Mouse (Mus musculus): ENCODE measurements at regions not wholly inside any gene's neighbourhood (a gene's known extent, or its start where the extent isn't known, plus 50 kb on each side); places are given as distances from the start of the nearest gene placed in this dataset.

DNA sequence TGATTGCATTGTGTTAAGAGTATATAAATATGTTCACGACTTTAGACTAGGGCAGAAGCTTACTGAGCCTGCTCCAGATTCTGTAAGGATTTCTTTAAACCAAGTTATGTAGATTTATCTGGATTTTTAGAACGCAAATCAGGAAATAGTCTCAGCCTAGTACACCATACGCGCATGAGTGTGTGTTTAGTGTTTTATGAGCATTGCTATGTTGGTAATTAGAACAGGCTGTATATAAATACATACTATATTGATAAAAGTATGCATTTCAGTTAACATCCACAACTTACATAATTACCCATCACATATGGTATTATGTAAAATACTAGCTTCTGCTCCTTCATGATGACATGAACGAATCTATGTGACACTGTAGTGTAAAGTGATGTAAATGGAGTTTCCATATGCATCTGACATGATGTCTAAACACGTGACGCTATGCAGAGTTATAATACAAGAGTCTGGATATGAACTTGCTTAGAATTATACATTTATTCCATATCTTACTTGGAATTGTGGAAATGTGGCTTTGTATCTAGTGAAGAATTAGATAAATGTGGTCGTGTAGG lies 332.6 kb upstream of the Tmc3 start:
- no peak for DNase-seq (ENCODE audit: low spot score in 2 of 2)

DNA sequence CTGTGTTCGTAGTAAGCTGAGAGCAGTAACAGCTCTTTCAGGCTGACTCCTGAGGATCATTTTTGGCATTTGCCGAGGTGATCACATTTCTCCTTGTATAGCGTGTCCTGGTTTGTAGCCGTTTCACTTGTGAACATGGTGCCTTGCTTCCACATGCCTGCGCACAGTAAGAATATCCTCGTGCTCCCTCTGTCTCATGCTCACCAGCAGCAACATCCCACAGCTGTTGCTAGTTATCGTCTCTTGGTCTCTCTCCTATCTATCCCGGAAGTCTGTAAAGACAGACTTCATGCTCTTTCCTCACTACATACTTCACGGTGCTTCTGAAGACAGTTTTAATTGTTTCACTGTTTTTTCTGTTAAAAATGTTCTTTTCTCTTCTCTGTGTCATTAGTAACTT lies 331.7 kb upstream of the Tmc3 start:
- DNase-seq (ENCODE audit: low spot score in 2 of 2) = no peak

DNA sequence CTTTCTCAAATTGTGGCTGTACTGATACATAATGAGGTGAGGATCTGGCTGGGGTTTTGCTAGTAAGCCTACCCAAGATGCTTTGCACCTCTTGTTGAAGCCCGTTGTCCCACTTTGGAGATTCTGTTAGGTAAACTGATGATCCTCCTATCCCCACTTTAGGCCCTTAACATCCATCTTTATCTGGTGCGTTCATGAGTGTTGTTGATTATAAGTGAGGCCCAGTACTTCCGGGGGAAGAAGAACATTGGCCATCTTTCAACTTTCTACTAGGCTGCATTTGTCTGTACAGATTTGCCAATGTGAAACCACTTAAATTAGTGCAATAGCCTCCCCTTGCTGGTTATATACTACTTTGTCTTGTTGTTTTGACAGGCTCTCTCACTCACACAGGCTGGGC lies 331.3 kb upstream of the Tmc3 start:
- DNase-seq (ENCODE audit: low spot score in 2 of 2) = no peak

DNA sequence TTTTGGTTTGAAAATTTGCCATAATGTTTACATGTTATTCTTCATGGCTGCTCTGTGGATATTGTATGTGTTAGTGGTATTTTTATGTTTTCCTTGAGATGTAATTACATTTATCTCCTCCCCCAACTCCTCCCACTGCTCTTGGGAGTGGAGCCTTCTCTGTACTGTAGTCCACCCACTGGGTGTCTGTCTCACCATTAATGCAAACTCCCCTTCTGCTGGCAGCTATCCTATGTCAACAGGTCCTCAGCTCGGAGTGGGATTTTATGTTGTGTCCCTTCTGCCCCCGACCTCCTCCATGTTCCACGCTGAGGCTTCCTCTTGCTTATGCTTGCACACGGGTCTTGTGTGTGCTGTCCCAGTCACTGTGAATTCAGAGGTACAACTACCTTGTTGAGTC lies 330.3 kb upstream of the Tmc3 start:
- DNase-seq (ENCODE audit: low spot score in 2 of 2) = no peak

DNA sequence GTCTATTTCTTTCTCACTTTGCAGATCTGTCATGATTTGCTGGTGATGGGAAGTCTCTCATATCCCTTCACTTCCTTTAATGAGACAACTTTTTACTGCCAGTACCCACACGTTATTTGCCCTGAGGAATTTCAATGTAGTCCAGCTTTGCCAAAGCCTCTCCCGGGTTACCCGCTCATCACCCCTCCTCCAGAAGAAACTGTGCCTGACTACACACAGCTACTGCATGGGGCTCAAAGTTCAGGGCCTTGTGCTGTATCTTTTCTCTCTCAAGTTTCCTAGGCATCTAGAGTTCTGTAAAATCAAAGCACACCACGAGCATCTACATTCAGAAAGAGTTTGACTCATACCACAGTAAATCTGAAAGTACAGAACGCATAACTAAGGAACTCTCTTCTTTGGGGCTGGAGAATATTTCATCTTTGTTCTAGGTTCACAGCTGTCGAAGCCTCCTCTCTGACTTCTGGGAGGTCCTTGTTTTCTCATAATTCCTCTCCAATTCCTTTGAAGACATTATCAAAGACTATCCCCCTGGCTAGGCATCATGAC lies 328.4 kb upstream of the Tmc3 start:
- no peak for DNase-seq (ENCODE audit: low spot score in 2 of 2)

DNA sequence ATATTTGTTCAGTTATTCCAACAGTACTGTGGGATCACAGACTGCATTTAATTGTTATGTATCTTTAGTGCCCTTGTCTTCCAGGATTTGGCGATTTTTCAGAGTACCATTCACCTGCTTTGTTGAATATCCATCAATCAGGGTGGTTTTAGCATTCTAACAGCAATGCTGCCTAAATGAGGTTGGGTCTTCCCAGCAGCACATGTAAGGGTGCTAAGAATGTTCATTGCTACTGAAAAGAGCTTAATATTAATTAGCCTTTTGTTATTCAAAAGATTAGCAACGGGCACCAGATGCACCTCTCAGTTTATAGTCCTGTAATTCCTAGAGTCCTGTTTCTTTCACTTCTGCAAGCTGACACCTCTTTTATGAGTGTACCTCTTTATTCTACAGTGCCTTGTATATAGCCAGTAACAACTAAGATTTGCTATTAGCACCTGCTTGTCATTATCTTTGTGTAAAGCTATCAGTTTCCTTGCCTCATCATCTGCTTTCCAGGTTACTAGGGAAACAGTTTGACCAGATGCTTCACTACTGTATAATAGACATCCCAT lies 326.3 kb upstream of the Tmc3 start:
- DNase-seq (ENCODE audit: low spot score in 2 of 2) = no peak

DNA sequence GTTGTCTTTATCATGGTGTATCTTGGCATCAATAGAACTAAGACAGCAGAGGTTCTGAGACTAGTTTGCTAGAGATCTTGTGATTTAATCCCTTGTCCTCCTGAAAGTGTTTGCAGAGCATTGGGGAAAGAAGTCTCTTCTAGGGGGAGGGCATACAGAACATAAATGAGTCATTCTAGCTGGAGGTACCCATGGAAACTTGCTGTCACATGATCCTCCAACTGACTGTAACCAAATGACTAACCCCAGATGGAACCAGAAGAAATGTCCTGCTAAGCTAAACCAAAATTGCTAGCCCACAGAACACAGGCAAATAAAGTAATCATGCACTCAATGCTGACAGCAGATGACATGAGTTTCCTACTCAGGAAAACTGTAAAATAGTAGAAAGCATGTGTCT lies 323.2 kb upstream of the Tmc3 start:
- DNase-seq (ENCODE audit: low spot score in 2 of 2) = no peak

DNA sequence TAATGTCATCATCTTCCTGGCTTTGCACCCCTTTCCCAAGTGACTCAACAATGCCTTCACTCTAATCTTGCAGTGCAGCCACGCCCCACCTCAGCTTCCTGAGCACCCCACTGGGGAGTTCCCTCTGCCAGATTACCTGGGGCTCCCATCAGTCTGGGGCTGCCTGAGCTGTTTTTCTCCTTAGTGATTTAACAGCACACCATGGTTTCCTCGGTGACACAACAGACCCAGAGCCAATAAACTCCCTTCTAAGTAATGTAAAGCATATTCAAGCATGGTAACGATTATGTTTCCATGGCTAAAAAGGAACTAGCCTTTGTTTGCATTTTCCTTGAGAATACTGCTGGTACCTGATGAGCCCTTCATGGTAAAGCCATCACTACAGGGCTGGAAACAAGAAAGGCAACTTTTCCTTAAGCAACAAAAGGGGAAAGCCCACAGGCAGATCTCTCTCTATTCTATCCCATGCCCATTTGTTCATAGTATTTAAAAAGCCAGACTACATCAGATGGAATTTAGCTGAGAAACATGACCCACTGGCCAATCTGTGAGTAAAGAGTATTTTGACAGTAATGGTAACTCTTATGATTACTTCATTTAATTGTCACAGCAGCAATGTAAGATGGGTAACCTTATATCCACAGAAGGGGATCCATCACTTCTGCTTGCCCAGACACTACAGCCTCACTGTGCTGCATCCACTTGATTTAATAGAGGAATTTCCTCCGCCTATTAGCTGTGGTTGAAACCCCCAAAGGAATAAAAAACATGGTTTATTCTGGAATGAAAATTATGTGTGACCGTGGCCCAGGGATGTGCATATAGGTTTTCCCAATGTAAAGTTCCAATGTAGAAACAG lies 294.6 kb upstream of the Tmc3 start:
- DNase-seq (ENCODE audit: low spot score in 2 of 2) = no peak

DNA sequence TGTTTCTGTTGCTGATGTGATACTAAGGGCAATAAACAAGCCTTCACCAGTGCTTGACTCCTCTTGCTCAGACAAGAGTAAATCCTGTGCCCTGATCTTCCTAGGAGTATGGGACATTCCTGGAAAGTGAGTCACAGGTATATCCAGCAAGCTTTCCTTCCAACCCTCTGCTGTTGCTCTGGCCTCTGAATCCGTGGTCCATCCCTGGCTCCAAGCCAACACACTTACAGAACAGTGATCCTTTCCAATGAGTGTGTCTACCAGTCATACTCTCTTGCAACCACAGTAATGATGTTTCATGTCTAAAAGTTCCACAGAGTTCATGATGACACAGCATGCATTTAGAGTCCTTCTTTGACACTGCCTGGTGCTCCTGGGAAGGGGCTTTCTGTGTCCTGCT lies 277.6 kb upstream of the Tmc3 start:
- DNase-seq (ENCODE audit: low spot score in 2 of 2) = no peak

DNA sequence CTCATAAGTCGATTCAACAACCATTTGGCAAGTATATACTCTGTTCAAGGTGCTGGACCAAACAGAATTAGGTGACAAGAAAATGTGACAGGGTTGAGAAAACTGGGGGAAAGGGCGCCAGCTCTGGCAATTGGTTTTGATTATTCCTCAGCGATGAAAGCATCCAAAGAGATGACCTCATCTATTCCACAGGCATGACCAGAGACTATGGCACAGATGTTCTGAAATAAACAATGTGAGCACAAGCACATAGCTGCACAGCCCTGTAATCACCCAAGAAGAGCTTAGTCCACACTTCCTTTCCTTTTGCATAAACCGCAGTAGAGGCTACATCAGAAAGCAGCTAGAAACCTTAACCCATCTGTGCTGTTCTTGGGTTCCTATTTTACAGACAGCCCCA lies 272.6 kb upstream of the Tmc3 start:
- DNase-seq (ENCODE audit: low spot score in 2 of 2) = no peak

DNA sequence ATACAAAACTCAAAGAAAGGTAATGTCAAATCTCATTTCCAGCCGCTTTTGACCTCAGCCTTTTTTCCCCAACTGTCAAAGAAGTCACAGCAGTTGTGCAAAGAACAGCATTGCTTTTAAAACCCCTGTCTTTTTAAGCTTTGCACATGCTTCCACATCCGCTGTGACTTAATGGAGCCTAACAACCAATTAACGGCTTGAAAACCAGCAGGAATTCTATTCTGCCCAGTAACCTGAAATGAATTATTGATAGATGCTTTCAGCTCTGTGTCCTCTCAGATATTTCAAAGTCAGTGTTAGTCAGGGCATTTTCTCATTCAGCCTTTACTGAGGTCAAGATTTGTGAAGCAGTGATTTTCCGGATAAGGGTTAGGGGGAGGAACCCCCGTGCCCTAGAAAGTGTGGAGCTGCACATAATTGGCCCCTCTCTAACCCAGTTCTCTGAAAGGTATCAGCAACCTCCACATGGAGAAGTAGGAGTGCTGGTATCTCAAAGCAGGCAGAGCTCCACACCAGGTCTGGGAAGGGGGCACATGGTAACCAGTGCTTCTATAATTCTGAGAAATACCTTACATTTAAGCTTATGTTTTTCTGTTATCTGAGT lies 254.8 kb upstream of the Tmc3 start:
- DNase-seq (ENCODE audit: low spot score in 2 of 2) = no peak

DNA sequence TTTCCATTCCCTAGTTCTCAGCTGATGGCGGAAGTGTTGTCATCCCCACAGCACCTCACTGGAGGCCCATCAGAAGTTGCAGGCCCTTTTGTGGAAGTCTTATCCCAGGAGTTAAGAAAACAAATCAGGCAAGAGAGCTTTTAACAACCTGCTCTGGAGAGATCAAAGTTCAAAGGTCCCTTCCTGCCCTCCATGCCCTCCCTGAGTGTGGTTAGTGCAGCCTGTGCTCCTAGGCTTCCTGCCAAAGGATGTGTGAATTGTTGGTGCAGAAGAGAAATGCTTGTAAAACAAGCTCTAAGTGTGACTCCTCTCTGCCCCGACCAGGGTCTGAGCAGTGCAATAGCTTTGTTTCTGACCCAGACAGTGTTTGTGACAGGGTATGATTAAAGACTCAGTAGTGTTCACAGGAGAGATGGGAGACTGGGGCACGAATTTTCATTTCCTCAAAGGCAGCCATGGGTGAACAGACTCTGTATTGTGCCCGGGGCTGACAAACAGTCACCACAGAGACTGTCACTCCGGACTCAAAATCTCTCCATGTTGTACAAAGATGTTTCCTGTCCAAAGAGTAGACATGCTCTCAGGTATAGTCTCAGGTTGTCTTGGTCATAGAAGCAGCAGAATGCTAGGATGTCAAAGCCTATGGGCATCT lies 237.5 kb upstream of the Tmc3 start:
- DNase-seq (ENCODE audit: low spot score in 2 of 2) = no peak

DNA sequence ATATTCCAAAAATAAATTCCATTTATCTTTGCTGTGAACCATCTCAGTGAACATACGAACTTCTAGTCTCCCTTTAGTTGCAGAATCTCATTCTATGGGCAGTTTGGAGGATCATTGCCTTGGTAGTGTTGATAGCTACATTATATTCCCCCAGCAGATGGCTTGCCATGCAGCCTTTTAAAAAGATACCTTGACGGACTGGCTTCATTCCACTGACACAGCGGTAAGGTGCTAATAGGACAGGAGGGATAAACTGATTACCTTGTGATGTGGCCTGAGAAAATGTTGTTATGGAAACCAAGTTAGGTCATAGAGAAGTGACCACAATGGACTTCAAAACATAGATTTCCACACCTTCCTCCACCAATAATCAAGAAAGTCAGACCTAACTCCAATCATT lies 215.5 kb upstream of the Tmc3 start:
- DNase-seq (ENCODE audit: low spot score in 2 of 2) = no peak

DNA sequence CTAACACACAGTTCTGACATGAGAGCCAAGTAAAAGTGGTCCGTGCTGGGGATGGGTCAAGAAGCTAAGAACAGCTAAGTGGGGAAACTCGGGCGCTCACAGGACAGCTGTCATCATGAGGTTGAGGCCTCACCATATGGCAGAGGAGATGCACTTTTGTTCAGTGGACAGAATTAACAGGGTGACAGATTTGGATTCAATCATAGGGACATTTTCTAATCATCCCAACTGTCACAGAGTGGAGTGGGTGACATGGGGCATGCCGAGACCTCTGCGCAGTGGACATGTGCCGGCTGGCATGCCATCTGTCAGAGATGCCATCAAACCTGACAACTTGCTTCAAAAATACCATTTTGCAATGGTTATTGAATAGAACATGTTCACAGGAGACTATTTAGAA lies 215.1 kb upstream of the Tmc3 start:
- DNase-seq (ENCODE audit: low spot score in 2 of 2) = no peak

DNA sequence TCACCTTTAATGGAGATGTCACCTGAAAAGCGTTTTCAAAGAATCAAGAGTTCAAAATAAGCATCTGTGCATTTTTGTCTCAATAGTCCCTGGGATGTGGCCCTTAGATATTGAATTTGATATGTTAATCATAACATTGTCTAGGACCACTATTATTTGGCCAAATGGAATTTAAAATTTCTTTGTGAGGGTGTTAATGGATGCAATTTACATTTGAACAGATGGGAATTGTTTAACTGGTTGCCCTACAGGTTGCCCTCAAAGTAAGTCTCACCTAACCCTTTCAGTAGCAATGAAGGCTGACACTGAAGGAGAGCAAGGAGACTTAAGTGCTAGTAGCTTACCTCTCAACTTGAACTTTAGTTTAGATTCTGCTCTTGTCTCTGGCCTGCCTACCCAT lies 207.9 kb upstream of the Tmc3 start:
- DNase-seq (ENCODE audit: low spot score in 2 of 2) = no peak

DNA sequence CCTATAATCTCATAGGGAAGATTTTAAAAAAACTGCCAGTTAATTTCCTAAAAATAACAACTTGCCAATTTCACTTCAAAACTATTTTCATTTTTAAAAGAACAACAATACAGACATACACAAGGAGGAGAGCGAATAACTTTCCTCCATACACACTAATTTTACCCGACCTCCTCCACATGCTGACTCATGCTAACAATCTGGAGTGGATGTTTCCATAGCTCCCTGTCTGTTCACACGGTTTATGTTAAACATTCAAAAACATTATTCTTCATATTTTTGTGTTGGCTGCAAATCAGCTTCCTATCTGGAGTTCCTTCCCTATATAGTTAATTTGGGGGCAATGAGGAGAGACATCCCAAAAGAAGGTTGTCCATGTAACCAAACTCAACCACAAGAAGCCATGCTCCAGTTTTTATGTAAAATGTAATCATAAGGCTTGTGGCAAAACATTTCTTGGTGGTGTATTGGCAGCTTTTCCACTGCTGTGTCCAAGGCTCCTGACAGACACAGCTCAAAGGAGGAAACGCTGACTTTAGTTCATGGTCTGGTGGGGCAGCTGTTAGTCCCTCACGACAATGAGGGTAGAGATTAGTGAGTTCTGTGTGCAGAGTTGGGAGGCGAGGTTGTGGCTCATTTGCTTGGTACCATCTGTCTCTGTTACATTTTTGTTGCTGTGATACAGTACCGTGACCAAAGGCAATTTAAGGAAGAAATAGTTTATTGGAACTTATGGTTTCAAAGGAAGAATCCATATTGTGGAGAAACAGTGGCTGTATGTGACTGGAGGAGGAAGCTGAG lies 203.1 kb upstream of the Tmc3 start:
- no peak for DNase-seq (ENCODE audit: low spot score in 2 of 2)

DNA sequence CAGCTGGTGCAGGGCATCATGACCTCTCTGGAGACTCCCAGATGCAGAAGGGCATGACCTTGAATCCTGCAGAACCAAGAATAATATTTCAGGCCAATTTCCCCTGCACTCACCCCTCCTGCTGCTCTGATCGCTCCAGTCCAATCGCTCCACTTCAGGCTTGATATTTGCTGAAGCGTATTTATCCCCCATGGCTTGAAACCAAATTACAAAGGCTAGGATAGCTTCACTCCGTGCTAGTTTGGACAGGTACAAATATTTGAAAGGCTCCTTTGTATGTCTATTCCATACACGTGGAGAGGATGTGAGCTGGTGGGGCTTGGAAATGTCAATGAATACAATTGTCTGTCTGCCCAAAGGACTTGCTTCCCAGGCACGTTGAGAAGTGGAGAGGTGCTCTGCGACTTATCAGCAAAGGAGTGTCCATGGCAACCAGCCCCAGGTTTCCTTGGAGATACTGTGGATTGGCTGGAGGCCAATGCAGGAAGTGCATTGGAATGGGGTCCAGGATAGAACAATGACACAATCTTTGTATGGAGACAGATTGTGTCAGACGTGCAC lies 201.8 kb upstream of the Tmc3 start:
- DNase-seq (ENCODE audit: low spot score in 2 of 2) = no peak

DNA sequence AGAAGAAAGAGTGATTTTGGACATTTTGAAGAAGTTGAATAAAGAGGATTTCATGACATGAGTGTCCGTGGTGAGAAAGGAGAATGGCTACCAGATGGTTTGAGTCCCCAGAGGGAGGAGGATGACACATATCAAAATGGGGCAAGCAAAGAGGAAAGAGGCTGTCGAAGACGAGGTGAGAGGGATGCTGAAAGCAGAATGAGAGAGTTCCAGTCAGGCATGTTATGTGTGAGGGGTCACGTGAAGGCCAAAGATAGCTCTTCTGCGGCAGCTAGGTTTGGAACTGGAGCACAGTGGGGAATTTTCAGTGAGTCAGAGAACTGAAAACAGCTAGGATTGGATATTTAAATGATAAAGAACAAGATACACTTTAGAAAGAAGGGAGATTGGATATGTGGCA lies 193.3 kb upstream of the Tmc3 start:
- DNase-seq (ENCODE audit: low spot score in 2 of 2) = no peak

DNA sequence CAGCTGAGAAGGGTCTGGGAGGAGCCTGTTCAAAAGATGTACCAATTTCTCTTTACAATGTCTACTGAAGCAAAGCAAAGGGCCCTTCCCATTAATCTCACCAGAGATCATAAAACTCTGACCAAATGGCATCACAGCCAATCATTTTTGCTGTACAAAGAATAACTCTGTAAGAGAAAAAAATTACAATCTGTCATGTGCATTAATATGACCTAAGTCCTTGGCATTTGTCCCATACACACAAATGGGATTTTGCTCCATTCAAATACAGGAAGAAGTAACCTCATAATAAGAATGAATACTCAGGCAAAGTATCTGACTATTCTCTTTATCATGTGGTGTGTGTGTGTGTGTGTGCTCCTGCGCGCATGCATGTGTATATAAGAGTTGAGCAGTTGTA lies 192.5 kb upstream of the Tmc3 start:
- no peak for DNase-seq (ENCODE audit: low spot score in 2 of 2)

DNA sequence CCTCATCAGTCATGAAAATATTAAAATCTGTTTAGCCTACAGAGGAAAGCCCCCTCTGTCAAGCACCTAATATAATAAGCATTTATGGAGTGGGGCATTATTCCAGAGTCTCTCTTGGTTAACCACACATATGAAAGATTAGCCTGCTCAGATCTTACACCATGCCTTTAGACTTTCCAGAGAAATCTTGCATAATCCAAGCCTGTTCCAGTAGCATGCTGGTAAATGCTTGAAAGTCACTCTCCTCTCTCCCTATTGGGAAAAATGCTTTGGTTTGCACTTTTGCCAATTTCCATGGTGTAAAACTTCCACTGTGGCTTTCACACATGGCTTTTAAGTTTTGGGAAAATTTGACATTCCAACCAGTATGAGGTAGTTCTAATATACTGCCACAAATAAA lies 192.1 kb upstream of the Tmc3 start:
- DNase-seq (ENCODE audit: low spot score in 2 of 2) = no peak

DNA sequence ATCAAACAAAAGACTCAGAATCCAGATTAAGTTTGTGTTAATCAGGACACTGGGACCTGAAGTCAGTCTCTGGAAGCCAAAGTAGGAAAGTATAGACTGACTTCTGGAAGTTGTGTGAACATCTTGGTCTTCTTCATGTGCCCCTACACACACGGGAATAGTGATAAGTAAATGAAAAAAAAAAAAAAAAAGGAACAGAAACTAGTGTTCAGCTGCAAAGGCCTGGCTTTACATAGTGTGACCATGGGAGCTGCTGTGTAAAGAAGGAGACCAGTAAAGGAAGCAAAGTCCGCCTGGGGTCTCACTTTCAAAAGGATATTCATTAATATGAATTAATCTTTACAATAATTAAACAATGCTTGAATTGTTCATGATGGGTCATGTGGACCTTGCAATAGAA lies 190.6 kb upstream of the Tmc3 start:
- DNase-seq (ENCODE audit: low spot score in 2 of 2) = no peak

Measured in spleen, postnatal 4 days (tissue).